Mouse (Mus musculus) CH12.LX (cell line): Measurements from ENCODE around the gene Pvr. TPM values are rescaled to one million over a fixed set of nuclear protein-coding genes. Genes with fewer than 3 reads are reported as not detected.
A peak's percentile ranks its signal among the peaks of the same experiment; 100 is the strongest.

Experiments used
- DNase-seq: peaks from one replicate; pipeline ENCODE4 v3.0.0-alpha.2; 2013; ENCODE audit errors: extremely low read depth
- H3K27ac ChIP-seq: 2 replicates; pipeline ENCODE4 v1.5.1; 2012; ENCODE audit warnings: low read depth, mild to moderate bottlenecking, control low read depth, moderate library complexity; ENCODE audit not compliant: insufficient read depth
- H3K27me3 ChIP-seq: replicated peaks from 2 replicates; pipeline ENCODE3; 2012; ENCODE audit warnings: inconsistent platforms
- H3K36me3 ChIP-seq, 2 experiments: replicated peaks in 1 of 2; 2 replicates each; pipeline versions ENCODE3 to v1.6.1; 2012; ENCODE audit warnings: inconsistent platforms in 1 of 2, low read length in 1 of 2, mild to moderate bottlenecking in 1 of 2, mixed read lengths in 1 of 2, moderate library complexity in 1 of 2; ENCODE audit not compliant: control insufficient read depth in 1 of 2, insufficient read depth in 1 of 2
- H3K4me1 ChIP-seq, 2 experiments: 2 replicates each; pipeline ENCODE4 v1.6.1; 2012; ENCODE audit warnings: inconsistent platforms in 1 of 2, moderate library complexity in 1 of 2; ENCODE audit not compliant: insufficient read depth in 2 of 2, control insufficient read depth in 1 of 2
- H3K4me2 ChIP-seq: 2 replicates; pipeline ENCODE4 v1.6.1; 2012; ENCODE audit warnings: low read depth, mild to moderate bottlenecking, control low read depth; ENCODE audit not compliant: poor library complexity, insufficient read depth, severe bottlenecking
- H3K4me3 ChIP-seq, 3 experiments: fragments of 150-350 bp in 1 of 3; sonication (generic) in 1 of 3; replicated peaks in 1 of 3; 2 replicates each; pipeline versions ENCODE3 to v1.5.1; 2011 to 2012; ENCODE audit warnings: low read depth in 2 of 3, low read length in 2 of 3, mild to moderate bottlenecking in 2 of 3, moderate library complexity in 2 of 3, control low read depth in 1 of 3, improper control_type of control experiment in 1 of 3, inconsistent platforms in 1 of 3, mixed read lengths in 1 of 3; ENCODE audit not compliant: poor library complexity in 1 of 3
- H3K79me2 ChIP-seq: replicated peaks from 2 replicates; pipeline ENCODE4 v1.6.1; 2012; ENCODE audit warnings: mild to moderate bottlenecking, moderate library complexity; ENCODE audit not compliant: control insufficient read depth, poor library complexity, insufficient read depth, severe bottlenecking; ENCODE audit errors: extremely low read depth
- H3K9ac ChIP-seq: 2 replicates; pipeline ENCODE4 v1.6.1; 2012; ENCODE audit warnings: low read depth, mild to moderate bottlenecking, control low read depth, moderate library complexity; ENCODE audit not compliant: insufficient read depth
- H3K9me3 ChIP-seq: replicated peaks from 2 replicates; pipeline ENCODE3; 2012; ENCODE audit warnings: low read length, inconsistent platforms, mixed read lengths
- BHLHE40 ChIP-seq: IDR thresholded peaks from 2 replicates; pipeline ENCODE4 v1.6.1; 2011; ENCODE audit warnings: mild to moderate bottlenecking, low read depth, low read length, improper control_type of control experiment
- CHD1 ChIP-seq: IDR thresholded peaks from 2 replicates; pipeline ENCODE4 v1.6.1; 2012; ENCODE audit warnings: low read depth, low read length, improper control_type of control experiment, inconsistent platforms
- ETS1 ChIP-seq: conservative IDR thresholded peaks from 2 replicates; pipeline ENCODE4 v1.6.1; 2012; ENCODE audit warnings: low read depth, mild to moderate bottlenecking, inconsistent platforms, low read length, improper control_type of control experiment, moderate library complexity
- MAFK ChIP-seq: IDR thresholded peaks from 2 replicates; pipeline ENCODE4 v1.6.1; 2011; ENCODE audit warnings: low read length, improper control_type of control experiment; ENCODE audit not compliant: insufficient replicate concordance
- MAX ChIP-seq: IDR thresholded peaks from 2 replicates; pipeline ENCODE4 v1.6.1; 2011; ENCODE audit warnings: low read length, improper control_type of control experiment
- MEF2A ChIP-seq: IDR thresholded peaks from 2 replicates; pipeline ENCODE4 v1.6.1; 2014; ENCODE audit warnings: low read depth, mild to moderate bottlenecking, inconsistent platforms, low read length, improper control_type of control experiment, borderline replicate concordance
- MXI1 ChIP-seq: IDR thresholded peaks from 2 replicates; pipeline ENCODE4 v1.6.1; 2011; ENCODE audit warnings: mild to moderate bottlenecking, low read depth, low read length, improper control_type of control experiment
- MYC ChIP-seq: IDR thresholded peaks from 2 replicates; pipeline ENCODE4 v1.6.1; 2011; ENCODE audit warnings: low read depth, mild to moderate bottlenecking, improper control_type of control experiment, low read length
- RAD21 ChIP-seq: IDR thresholded peaks from 2 replicates; pipeline ENCODE4 v1.6.1; 2011; ENCODE audit warnings: low read depth, mild to moderate bottlenecking, low read length, improper control_type of control experiment, moderate library complexity
- SMC3 ChIP-seq: IDR thresholded peaks from 2 replicates; pipeline ENCODE4 v1.6.1; 2011; ENCODE audit warnings: low read depth, low read length, improper control_type of control experiment
- USF1 ChIP-seq: IDR thresholded peaks from 2 replicates; pipeline ENCODE4 v1.6.1; 2014; ENCODE audit warnings: low read depth, mild to moderate bottlenecking, inconsistent platforms, low read length, improper control_type of control experiment
- USF2 ChIP-seq: conservative IDR thresholded peaks from 2 replicates; pipeline ENCODE4 v1.6.1; 2011; ENCODE audit warnings: low read depth, low read length, improper control_type of control experiment
- ZMIZ1 ChIP-seq: IDR thresholded peaks from 2 replicates; pipeline ENCODE4 v1.6.1; 2012; ENCODE audit warnings: low read depth, mild to moderate bottlenecking, inconsistent platforms, low read length, improper control_type of control experiment
- dilution Hi-C: fragments of 300-500 bp; cut with MboI; formaldehyde crosslinking; loops from 2 replicates; pipeline ENCODE4 v1.14.3; 2020; ENCODE audit warnings: low sequenced_read_pairs; ENCODE audit not compliant: extremely low pct_unique_long_range_greater_than_20kb, extremely low pct_ligation_motif_present
- in situ Hi-C: fragments of 300-500 bp; cut with MboI; formaldehyde crosslinking; loops from 3 replicates; pipeline ENCODE4 v1.14.3; 2019; ENCODE audit warnings: low sequenced_read_pairs, low pct_ligation_motif_present, low pct_unique_long_range_greater_than_20kb, mixed read lengths
- polyA plus RNA-seq: library from polyadenylated mRNA; unstranded; fragments of >175 nt; gene quantifications from 2 replicates; pipeline ENCODE4 v1.2.1, GENCODE M21; 2012; ENCODE audit warnings: low read depth; ENCODE audit not compliant: insufficient read length
- total RNA-seq, 2 experiments: library from RNA; depleted of rRNA; stranded (reverse); fragments of 300-350 nt in 1 of 2; fragments of >200 nt in 1 of 2; gene quantifications; 2 replicates each; pipeline ENCODE4 v1.2.3; 2012 to 2014

Gene Pvr
- total and polyA plus RNA-seq, 3 experiments, result 12.7 to 15.0 (median 13.2) TPM

GRCm38 (mm10) chr7:19937229-19937821, 16.4 kb upstream of the Pvr start:
- dilution Hi-C loops, result no loop called here
- DNase-seq, result no peak
- TF ChIP-seq USF1, result peak; percentile 72
- no peak for TF ChIP-seq CHD1
- no peak for TF ChIP-seq RAD21
- peak; percentile 66 for TF ChIP-seq USF2
- peaks cover 11 to 17% of the 10 kb centered on the region in 2 experiments; a peak in 3 of 4 replicates for H3K4me1 ChIP-seq
- H3K9me3 ChIP-seq, result no peaks in the 10 kb centered on the region
- no peak overlapping the region for H3K9ac ChIP-seq
- H3K27ac ChIP-seq, result no peak overlapping the region
- no peak overlapping the region for H3K4me3 ChIP-seq
- in situ Hi-C loops, result no loop called here
- H3K4me2 ChIP-seq, result no peak overlapping the region
- no peaks in the 10 kb centered on the region for H3K27me3 ChIP-seq
- H3K36me3 ChIP-seq, result no peaks in the 10 kb centered on the region
- no peaks in the 10 kb centered on the region for H3K79me2 ChIP-seq

GRCm38 (mm10) chr7:19935961-19936360, 15.0 kb upstream of the Pvr start:
- DNase-seq, result no peak
- TF ChIP-seq MEF2A, result no peak
- Histone ChIP-seq H3K9ac (no peak overlapping the region), H3K27ac (no peak overlapping the region), H3K36me3 (no peaks in the 10 kb centered on the region), H3K4me2 (no peak overlapping the region), H3K9me3 (no peaks in the 10 kb centered on the region), H3K79me2 (no peaks in the 10 kb centered on the region), H3K4me1 (peaks cover 11 to 17% of the 10 kb centered on the region in 2 experiments; a peak in 3 of 4 replicates), H3K27me3 (no peaks in the 10 kb centered on the region), H3K4me3 (no peak overlapping the region)
- dilution Hi-C loops, result no loop called here
- in situ Hi-C loops, result no loop called here

- Histone ChIP-seq H3K9me3 (no peaks in the 10 kb centered on the region), H3K27me3 (no peaks in the 10 kb centered on the region), H3K36me3 (no peaks in the 10 kb centered on the region), H3K4me2 (no peak overlapping the region), H3K27ac (no peak overlapping the region), H3K79me2 (no peaks in the 10 kb centered on the region), H3K4me1 (peaks cover 11 to 17% of the 10 kb centered on the region in 2 experiments; a peak in 3 of 4 replicates), H3K9ac (no peak overlapping the region), H3K4me3 (no peak overlapping the region)
- TF ChIP-seq ZMIZ1 (no peak), MAX (peak; percentile 38; the same call in 1 of the 2 replicates), BHLHE40 (peak; percentile 86), MAFK (no peak), USF2 (peak; percentile 56), ETS1 (0 out of 2 replicates have a peak, but pooled peaks have one; percentile 14), MXI1 (peak; percentile 29; the same call in 1 of the 2 replicates), USF1 (peak; percentile 52), SMC3 (no peak), MYC (0 out of 2 replicates have a peak, but pooled peaks have one; percentile 21)
- DNase-seq, result no peak
- in situ Hi-C loops (no loop called here), dilution Hi-C loops (no loop called here)
Measured at GRCm38 (mm10) chr7:19935171-19935751, 14.3 kb upstream of the Pvr start.
